Mouse (Mus musculus) adrenal gland, adult 8-10 months (tissue): ENCODE data around the gene Nxpe3. TPM values are rescaled to one million over a fixed set of nuclear protein-coding genes. Genes with fewer than 3 reads are reported as not detected.

Source experiments
- DNase-seq: peaks from one replicate; pipeline ENCODE4 v3.0.0; 2022
- total RNA-seq, 4 experiments: library from RNA; stranded (reverse); gene quantifications; 2 replicates each; pipeline ENCODE4 v1.2.4; 2022

Nxpe3 gene
- 1 to 10 TPM; 2.0 to 3.4 (median 2.7) TPM for total RNA-seq

DNA sequence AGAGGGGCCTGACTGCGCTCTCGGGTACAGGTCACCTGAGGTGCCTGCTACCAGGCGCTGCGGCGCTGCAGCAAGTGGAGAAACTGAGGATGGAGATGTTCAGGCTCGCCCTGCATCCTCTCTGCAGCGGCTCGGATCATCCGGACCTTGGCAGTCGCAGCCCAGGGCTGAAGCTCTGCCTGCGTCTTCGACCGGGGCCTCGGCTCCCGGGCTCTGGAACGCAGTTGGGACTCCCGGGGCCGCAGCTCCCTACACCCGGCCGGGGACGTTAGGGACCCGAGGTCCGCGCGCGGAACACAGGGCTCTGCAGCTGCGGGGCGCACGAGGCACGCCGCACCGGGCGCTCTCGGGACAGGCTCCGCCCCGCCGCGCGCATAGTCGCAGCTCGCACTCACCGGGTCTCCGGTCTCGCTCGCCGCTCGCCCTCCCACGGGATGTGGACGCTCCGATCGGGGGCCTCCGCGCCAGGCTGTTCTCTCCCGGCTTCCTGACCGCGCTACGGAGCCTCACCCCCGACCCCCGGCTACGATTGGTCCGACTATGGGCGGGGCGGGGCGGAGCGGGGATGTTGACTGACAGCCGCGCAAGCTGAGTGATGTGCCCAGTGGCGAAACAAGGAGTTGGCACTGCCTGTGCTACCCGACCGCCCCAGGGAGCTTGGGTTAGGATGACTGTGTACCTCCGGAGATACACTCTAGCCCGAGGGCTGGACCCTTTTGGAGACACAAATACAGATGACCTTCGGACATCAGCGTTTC is at the start of gene Nxpe3:
Gene Nxpe3, minus strand, starts transcription at position 393 of the 758 bp plus-strand sequence.
- peak; percentile 74 for DNase-seq

GRCm38 (mm10) chr16:55940781-55941180 is 45.7 kb upstream of the Nxpe3 start:
- DNase-seq = no peak

DNA sequence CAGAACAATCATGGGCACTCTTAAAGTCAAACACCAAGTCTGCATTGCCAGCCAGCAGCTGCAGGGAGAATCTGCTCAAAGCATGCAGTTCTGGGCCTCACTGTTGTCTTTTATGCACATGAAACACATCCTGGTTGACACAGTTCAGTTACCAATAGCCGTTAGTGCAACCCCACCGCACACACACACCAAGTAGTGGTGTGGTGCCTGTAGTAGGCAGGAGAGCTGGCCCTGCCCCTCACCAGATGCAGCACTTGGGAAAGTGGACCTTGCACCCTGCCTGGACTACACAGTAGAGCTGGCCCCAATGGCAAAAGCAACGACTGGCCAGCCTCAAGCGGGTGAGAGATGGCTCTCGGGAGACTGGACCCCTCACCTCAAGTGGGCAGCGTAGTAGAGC is 44.6 kb upstream of the Nxpe3 start:
- DNase-seq = no peak

- no peak for DNase-seq
Measured at GRCm38 (mm10) chr16:55938761-55939160, 43.7 kb upstream of the Nxpe3 start.

- DNase-seq = peak; percentile 90
Measured at GRCm38 (mm10) chr16:55934453-55935037, 39.5 kb upstream of the Nxpe3 start, which contains the start of gene Cep97. Gene Cep97 (minus strand): TSS chr16:55934855.

GRCm38 (mm10) chr16:55933681-55934343 is 38.7 kb upstream of the Nxpe3 start:
- DNase-seq = peak; percentile 24

DNA sequence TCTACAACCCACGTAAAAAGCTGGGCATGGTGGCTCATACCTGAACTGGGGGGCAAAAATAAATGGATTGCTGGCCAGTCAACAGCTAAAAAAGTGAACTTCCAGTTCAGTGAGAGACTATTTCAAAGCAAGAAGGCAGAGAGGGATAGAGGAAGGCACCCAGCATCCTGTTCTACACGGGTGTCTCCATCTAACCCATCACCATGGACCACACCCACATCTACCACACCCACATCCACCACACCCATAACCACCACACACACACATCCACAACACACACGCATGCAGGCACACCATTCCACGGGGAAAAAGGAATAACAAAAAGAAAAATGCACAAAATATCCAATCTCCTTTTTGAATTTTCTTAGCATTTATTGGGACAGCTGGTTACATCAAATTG is 28.9 kb upstream of the Nxpe3 start:
- no peak for DNase-seq

- no peak for DNase-seq
Measured at GRCm38 (mm10) chr16:55922079-55922478, 27.0 kb upstream of the Nxpe3 start.

DNA sequence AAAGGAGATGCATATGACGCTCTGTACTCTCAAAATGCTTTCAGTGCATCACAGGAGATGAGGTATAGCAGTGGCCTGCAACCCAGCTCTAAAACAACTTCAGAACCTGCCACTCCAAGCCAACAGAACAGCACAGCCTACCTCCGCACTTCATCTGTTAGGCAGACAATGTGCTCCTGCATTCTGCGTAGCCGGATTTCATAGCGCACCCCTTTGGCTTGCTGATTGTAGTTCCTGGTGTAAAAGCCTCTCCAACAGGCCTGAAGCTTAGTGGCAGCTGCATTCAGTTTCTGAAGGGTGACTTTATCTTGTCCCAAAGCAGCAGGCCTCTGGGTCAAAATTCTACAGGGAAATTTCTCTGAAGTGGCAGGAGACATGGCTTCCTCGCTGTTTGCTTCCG is 19.6 kb upstream of the Nxpe3 start:
- no peak for DNase-seq

GRCm38 (mm10) chr16:55910208-55910793 is 15.2 kb upstream of the Nxpe3 start:
- no peak for DNase-seq

- no peak for DNase-seq
Measured at GRCm38 (mm10) chr16:55906928-55907679, 12.0 kb upstream of the Nxpe3 start.

GRCm38 (mm10) chr16:55905370-55905769 is 10.3 kb upstream of the Nxpe3 start:
- no peak for DNase-seq

- no peak for DNase-seq
Measured at GRCm38 (mm10) chr16:55901839-55902756, 7.0 kb upstream of the Nxpe3 start.

GRCm38 (mm10) chr16:55898385-55899002 is 3.4 kb upstream of the Nxpe3 start:
- peak; percentile 15 for DNase-seq

- DNase-seq = no peak
Measured at GRCm38 (mm10) chr16:55895651-55896095, 588 bp upstream of the Nxpe3 start.

GRCm38 (mm10) chr16:55894536-55894892 is 571 bp downstream of the Nxpe3 start:
- no peak for DNase-seq

DNA sequence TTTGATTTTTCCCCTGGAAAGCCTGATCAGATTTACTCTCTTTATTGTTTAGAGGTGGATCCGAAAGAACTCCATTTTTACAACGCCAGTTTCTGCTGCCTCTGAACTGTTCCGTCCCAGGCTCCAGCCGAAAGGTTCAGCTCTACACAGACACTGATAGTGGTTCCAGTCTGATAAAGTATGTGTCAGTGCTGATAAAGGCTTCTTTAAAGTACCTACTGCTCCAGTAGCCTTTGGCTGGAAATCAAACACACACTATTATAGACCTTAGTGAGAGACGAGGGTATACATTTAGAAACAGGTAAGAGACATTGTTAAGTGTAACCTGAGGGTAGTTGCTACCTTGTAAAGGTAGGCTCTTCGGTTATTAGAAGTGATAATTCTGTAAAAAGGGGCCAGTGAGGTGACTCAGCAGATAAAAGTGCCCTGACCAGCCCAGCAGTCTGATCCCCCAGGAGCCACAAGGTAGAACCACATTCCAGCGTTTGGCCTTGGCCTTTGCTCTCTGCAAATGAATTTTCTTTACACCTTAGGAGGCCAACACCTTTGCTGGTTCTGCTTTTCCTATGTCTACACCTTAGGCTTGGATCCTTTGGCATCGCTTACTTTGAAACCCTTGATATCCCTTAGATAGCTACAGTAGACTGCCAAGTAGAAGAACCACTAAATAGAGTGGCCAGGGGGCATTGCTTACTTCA is 1.5 kb downstream of the Nxpe3 start:
- no peak for DNase-seq

DNA sequence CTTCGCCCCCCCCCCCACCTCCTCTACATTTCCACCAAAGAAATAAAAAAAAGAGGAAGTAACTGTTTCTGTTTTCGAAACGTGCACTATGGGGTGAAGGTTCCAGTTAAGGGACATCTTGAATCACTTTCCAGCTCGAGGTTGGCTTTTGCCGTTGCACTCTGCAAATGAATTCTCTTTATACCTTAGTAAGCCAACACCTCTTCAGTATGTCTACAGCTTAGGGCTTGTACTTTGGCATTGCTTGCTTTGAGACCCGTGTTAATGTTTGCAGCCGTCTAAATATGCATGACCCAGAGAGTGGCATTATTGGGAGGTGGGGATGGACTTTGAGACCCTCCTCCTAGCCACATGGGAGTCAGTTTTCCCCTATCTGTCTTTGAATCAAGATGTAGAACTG is 2.6 kb downstream of the Nxpe3 start:
- no peak for DNase-seq

- no peak for DNase-seq
Measured at GRCm38 (mm10) chr16:55891346-55891745, 3.7 kb downstream of the Nxpe3 start.
